Mouse (Mus musculus) liver, embryonic 15.5 days (tissue): ENCODE data around the gene Acadsb. TPM values are rescaled to one million over a fixed set of nuclear protein-coding genes. Genes with fewer than 3 reads are reported as not detected.

ENCODE experiments used
- ATAC-seq: fragments of 200-750 bp; cut with Nextera tagmentation; 2 replicates; pipeline ENCODE4 v1.8.0; 2017; ENCODE audit warnings: moderate number of reproducible peaks, mild to moderate bottlenecking, moderate library complexity; ENCODE audit not compliant: insufficient read depth
- H3K27ac ChIP-seq: fragments of 300-500 bp; sonication (generic); replicated peaks from 2 replicates; pipeline ENCODE4 v1.5.1; 2015; ENCODE audit warnings: mild to moderate bottlenecking, inconsistent platforms
- H3K27me3 ChIP-seq: fragments of 300-500 bp; sonication (generic); 2 replicates; pipeline ENCODE4 v1.6.1; 2015; ENCODE audit warnings: mild to moderate bottlenecking, inconsistent platforms
- H3K36me3 ChIP-seq: fragments of 300-500 bp; sonication (generic); replicated peaks from 2 replicates; pipeline ENCODE4 v1.6.1; 2015; ENCODE audit warnings: moderate library complexity, mild to moderate bottlenecking, inconsistent platforms
- H3K4me1 ChIP-seq: fragments of 300-500 bp; sonication (generic); replicated peaks from 2 replicates; pipeline ENCODE4 v1.6.1; 2015; ENCODE audit warnings: inconsistent platforms
- H3K4me2 ChIP-seq: fragments of 300-500 bp; sonication (generic); 2 replicates; pipeline ENCODE4 v1.6.1; 2015; ENCODE audit warnings: moderate library complexity, mild to moderate bottlenecking, inconsistent platforms
- H3K4me3 ChIP-seq: fragments of 300-500 bp; sonication (generic); replicated peaks from 2 replicates; pipeline ENCODE4 v1.5.1; 2015; ENCODE audit warnings: mild to moderate bottlenecking, inconsistent platforms
- H3K9ac ChIP-seq: fragments of 300-500 bp; sonication (generic); 2 replicates; pipeline ENCODE4 v1.6.1; 2015; ENCODE audit warnings: moderate library complexity, mild to moderate bottlenecking, inconsistent platforms
- H3K9me3 ChIP-seq: fragments of 300-500 bp; sonication (generic); replicated peaks from 2 replicates; pipeline ENCODE4 v1.6.1; 2016; ENCODE audit warnings: inconsistent platforms
- WGBS: fragments of 180-500 bp; shearing (Covaris S2); methylation state at CpG from one replicate; pipeline ENCODE4 v1.1.7; 2015; ENCODE audit warnings: mixed read lengths; ENCODE audit not compliant: insufficient replicate concordance; 5-methylcytosine and 5-hydroxymethylcytosine counted together
- polyA plus RNA-seq: library from polyadenylated mRNA; unstranded; fragments of >200 nt; fragmentation: Nextera tagmentation; extraction: Ambion mirVana; gene quantifications from 2 replicates; pipeline ENCODE4 v1.2.1, GENCODE M21; 2015

The Acadsb gene
- polyA plus RNA-seq, 1 experiment from 2014 or later = 33.3 TPM

DNA sequence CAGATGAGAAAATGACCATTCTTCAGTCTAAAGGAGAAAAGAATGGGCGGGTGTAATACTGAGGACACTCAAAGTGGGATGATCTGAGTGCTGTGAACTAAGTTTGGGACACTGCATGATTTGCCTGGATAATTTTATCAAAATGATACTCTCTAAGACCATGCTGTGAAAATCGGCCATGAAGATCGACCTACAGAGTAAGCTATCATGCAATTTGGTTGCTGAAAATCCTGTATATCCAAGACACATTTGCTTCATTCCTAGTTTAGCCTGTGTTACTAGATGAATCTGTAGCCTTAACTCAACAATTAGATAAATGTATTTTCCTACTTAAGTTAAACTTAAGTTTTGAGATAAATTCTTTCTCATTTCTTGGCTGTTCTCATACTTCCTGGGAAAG is 56.9 kb downstream of the Acadsb start:
- 46% methylated on average over 3 of the region's 3 CpGs for WGBS
- Histone ChIP-seq H3K4me2 (no peak overlapping the region), H3K9ac (no peak overlapping the region), H3K4me3 (no peak overlapping the region), H3K9me3 (no peaks in the 10 kb centered on the region), H3K27me3 (no peaks in the 10 kb centered on the region), H3K27ac (no peak overlapping the region), H3K4me1 (no peaks in the 10 kb centered on the region), H3K36me3 (no peaks in the 10 kb centered on the region)
- ATAC-seq = no peak

DNA sequence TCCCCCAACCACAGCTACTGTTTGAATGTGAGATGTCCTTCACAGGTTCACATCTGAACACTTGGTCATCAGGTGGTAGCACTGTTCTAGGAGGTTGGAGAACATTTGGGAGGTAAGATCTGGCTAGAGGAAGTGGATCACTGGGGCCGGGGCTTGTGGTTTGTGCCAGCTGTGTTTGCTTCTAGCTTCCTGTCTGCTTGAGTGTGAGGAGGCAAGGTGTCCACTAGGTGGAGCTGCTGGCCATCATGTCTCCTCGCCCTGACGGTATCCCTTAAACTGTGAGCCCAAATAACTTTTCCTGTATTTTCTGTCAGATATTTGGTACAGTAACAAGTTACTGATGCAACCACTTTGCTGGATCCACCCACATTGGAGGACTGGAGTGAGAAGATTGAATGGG is 59.1 kb downstream of the Acadsb start:
- H3K9me3 ChIP-seq = no peaks in the 10 kb centered on the region
- H3K9ac ChIP-seq = no peak overlapping the region
- no peak for ATAC-seq
- WGBS = 44% methylated on average over 3 of the region's 3 CpGs
- no peaks in the 10 kb centered on the region for H3K27me3 ChIP-seq
- no peaks in the 10 kb centered on the region for H3K36me3 ChIP-seq
- no peak overlapping the region for H3K4me2 ChIP-seq
- H3K4me1 ChIP-seq = no peaks in the 10 kb centered on the region
- H3K27ac ChIP-seq = no peak overlapping the region
- H3K4me3 ChIP-seq = no peak overlapping the region

DNA sequence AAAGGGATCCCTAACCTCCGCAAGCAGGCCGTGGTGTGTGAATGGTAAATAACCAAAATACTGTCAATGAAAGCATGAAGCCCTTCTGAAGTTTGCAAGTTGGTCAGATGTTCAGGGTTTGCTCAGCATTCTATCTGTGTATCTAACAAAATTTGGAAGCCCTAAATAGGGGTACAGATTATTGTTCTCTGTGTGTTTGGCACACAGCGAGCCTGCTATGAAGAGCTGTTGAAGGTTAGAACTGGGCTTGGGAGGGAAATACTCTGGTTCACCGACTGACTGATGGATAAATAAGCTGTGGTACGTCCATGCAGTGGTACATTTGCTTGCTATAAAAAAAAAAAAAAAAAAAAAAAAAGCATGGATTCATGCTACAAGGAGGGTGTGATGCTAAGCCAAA is 61.1 kb downstream of the Acadsb start:
- H3K27me3 ChIP-seq = no peaks in the 10 kb centered on the region
- H3K36me3 ChIP-seq = no peaks in the 10 kb centered on the region
- H3K9ac ChIP-seq = no peak overlapping the region
- no peak overlapping the region for H3K4me2 ChIP-seq
- WGBS = 69% methylated on average over 5 of the region's 5 CpGs
- H3K9me3 ChIP-seq = no peaks in the 10 kb centered on the region
- no peak overlapping the region for H3K27ac ChIP-seq
- no peak for ATAC-seq
- no peak overlapping the region for H3K4me3 ChIP-seq
- no peaks in the 10 kb centered on the region for H3K4me1 ChIP-seq

DNA sequence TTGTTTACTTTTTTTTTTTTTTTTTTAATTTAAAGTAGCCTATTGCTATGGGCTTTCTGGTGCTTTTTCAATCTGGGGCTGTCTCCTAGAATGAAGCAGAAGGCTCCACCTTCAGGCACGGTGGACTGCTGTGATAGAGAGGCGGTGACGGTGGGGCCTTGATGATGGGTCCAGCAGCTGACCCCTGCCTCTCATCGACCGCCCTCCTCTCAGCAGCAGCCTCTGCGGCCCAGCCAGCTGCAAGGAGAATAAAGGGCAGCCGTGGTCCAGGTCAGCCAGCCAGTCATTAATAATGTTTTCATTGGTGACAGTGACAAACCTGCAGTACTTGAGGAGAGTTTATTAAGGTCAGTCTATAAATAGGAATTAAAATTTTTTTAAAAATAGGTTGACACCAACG is 66.7 kb downstream of the Acadsb start:
- H3K27me3 ChIP-seq = no peaks in the 10 kb centered on the region
- no peaks in the 10 kb centered on the region for H3K9me3 ChIP-seq
- no peak for ATAC-seq
- H3K27ac ChIP-seq = no peak overlapping the region
- no peak overlapping the region for H3K4me3 ChIP-seq
- H3K36me3 ChIP-seq = no peaks in the 10 kb centered on the region
- H3K4me2 ChIP-seq = no peak overlapping the region
- no peak overlapping the region for H3K9ac ChIP-seq
- no peaks in the 10 kb centered on the region for H3K4me1 ChIP-seq
- 54% methylated on average over 8 of the region's 8 CpGs for WGBS

DNA sequence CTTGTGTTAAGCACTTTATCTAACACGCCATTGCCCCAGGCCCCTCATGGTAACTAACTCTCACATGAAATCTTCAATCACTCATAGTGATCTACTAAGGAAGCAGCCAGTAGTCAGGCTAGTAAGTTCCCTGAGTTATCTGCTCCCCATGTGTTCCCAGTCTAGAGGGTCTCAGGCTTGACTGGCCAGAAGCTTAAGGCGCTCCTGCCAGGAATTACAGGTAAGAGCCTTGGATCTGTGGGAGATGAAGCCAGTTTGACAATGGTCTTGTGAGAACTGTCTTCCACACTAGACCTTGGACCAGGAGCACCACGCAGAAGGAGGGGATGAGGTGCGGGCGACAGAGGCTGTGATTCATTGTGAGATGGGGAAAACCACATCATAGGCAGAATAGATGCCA is 68.0 kb downstream of the Acadsb start:
- no peak for ATAC-seq
- Histone ChIP-seq H3K9me3 (no peaks in the 10 kb centered on the region), H3K9ac (no peak overlapping the region), H3K4me1 (no peaks in the 10 kb centered on the region), H3K27me3 (no peaks in the 10 kb centered on the region), H3K4me2 (no peak overlapping the region), H3K4me3 (no peak overlapping the region), H3K27ac (no peak overlapping the region), H3K36me3 (no peaks in the 10 kb centered on the region)
- WGBS = 70% methylated on average over 5 of the region's 5 CpGs

Other genes starting within 250 kb of the Acadsb start
- gene 5430419D17Rik, start 236.2 kb upstream of the Acadsb start, polyA plus RNA-seq = not detected in 2 replicates
- gene Cuzd1, start 88.3 kb upstream of the Acadsb start, polyA plus RNA-seq = not detected in 2 replicates
- gene Fam24b, start 81.1 kb upstream of the Acadsb start, polyA plus RNA-seq = not detected in 2 replicates
- gene Fam24a, start 76.7 kb upstream of the Acadsb start, polyA plus RNA-seq = not detected in 2 replicates
- gene 2310057M21Rik, start 47.8 kb upstream of the Acadsb start, polyA plus RNA-seq = 7.2 and 8.6 TPM in 2 replicates
- gene Pstk, start 39.5 kb upstream of the Acadsb start, polyA plus RNA-seq = 19.1 and 19.9 TPM in 2 replicates
- 9.3 and 11.5 TPM in 2 replicates for gene Ikzf5, start 80 bp upstream of the Acadsb start, polyA plus RNA-seq
- not detected in 2 replicates for gene Hmx3, start 132.3 kb downstream of the Acadsb start, polyA plus RNA-seq
- not detected in 2 replicates for gene Hmx2, start 138.2 kb downstream of the Acadsb start, polyA plus RNA-seq
- 107 and 113 TPM in 2 replicates for gene Bub3, start 149.6 kb downstream of the Acadsb start, polyA plus RNA-seq